Mouse (Mus musculus) brain, embryonic 14.5 days (tissue): ENCODE results near the gene Hltf.

Experiments
- CTCF ChIP-seq: fragments of 200-500 bp; IDR thresholded peaks from 2 replicates; pipeline ENCODE4 v1.5.1; 2012; ENCODE audit warnings: inconsistent platforms, mild to moderate bottlenecking, moderate library complexity, borderline replicate concordance; ENCODE audit not compliant: insufficient read depth, insufficient read length; ENCODE audit errors: extremely low read depth
- POLR2A ChIP-seq: fragments of 200-500 bp; IDR thresholded peaks from 2 replicates; pipeline ENCODE4 v1.6.1; 2012; ENCODE audit warnings: mild to moderate bottlenecking, inconsistent platforms, borderline replicate concordance; ENCODE audit not compliant: poor library complexity, insufficient read depth, insufficient read length, severe bottlenecking; ENCODE audit errors: extremely low read depth

- TF ChIP-seq POLR2A, result no peak
- TF ChIP-seq CTCF, result no peak
Measured at GRCm38 (mm10) chr3:20103830-20104229, 46.2 kb downstream of the Hltf start.
